In the genomic region with DNA sequence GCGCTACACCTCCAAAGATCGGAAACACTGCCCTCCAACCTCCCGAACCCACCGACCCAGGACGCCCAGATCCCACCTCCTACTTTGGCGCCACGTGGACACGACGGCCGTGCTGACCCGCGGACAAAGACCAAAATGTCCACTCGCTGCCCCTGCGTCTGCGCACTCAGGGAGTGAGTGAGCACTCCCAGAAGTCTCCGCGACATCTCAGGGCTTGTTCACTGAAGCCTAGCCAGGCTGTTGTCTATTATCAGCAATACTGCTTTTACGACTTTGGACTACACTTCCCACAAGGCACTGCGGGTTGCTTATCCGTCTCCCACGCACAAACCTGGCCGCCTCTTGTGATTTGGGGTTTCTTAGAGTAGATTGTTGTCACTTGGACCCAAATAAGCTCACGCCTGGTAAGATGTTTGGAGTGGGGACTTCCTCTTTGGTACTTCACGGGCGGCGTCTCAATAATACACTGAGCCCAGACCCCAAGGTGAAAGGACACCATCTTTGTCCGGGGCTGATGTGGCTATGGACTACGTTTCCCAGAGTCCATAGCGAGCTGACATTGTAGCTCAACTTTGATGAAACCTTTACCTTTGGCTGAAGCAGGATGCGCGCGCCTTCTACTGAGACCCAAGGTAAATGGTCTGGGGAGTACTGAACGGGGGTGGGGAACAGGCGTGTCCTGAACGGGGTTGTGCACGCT, we compare ENCODE assay signal across 8 mouse cellular contexts. TPM values are rescaled to one million over a fixed set of nuclear protein-coding genes. Genes with fewer than 3 reads are reported as not detected.
A peak's percentile ranks its signal among the peaks of the same experiment; 100 is the strongest.
DNase-seq lines count a peak whose midpoint lies in the region; ATAC-seq and TF ChIP-seq lines count a peak whose summit lies in the region.

Gene Zfp146 (minus strand): TSS at position 168 of the 700 bp plus-strand sequence.

- peak within 1 kb of the TSS; percentile 98 for H3K9ac ChIP-seq in heart, embryonic 11.5 days (ENCODE audit: low read depth, low read length)
- peak within 1 kb of the TSS; percentile 91 for H3K9ac ChIP-seq in kidney, embryonic 16.5 days (replicated peaks; ENCODE audit: low read length)
- peak within 1 kb of the TSS; percentile 92 for H3K9ac ChIP-seq in liver, adult 2 months (ENCODE audit: low read depth, low read length)

- no peaks in the 10 kb centered on the region for H3K27me3 ChIP-seq in erythroblast, embryonic 14.5 days (ENCODE audit: control insufficient read depth)
- no peaks in the 10 kb centered on the region for H3K27me3 ChIP-seq in heart, embryonic 11.5 days (ENCODE audit: control insufficient read depth, insufficient read depth, low read length)
- no peaks in the 10 kb centered on the region for H3K27me3 ChIP-seq in kidney, embryonic 16.5 days (ENCODE audit: insufficient read depth, low read length)
- H3K27me3 ChIP-seq in liver, adult 2 months (ENCODE audit: control insufficient read depth, insufficient read depth, low read length): no peaks in the 10 kb centered on the region
- no peaks in the 10 kb centered on the region for H3K27me3 ChIP-seq in myocyte (ENCODE audit: control insufficient read depth, insufficient read depth, insufficient read length)
- no peaks in the 10 kb centered on the region for H3K27me3 ChIP-seq in splenic B cell, adult 2 months (ENCODE audit: control insufficient read depth, insufficient read depth, low read length, poor library complexity, severe bottlenecking)

- peak within 1 kb of the TSS; percentile 80 for H3K4me2 ChIP-seq in heart, embryonic 11.5 days
- peak within 1 kb of the TSS; percentile 68 for H3K4me2 ChIP-seq in kidney, embryonic 16.5 days (replicated peaks; ENCODE audit: low read depth, low read length)
- peak within 1 kb of the TSS; percentile 96 for H3K4me2 ChIP-seq in myocyte (ENCODE audit: low read depth)

- peak; percentile 67; the same call in 1 of the 2 replicates for TF ChIP-seq POLR2A in brain, embryonic 14.5 days (IDR thresholded peaks at IDR 0.05; ENCODE audit: borderline replicate concordance, extremely low read depth, insufficient read depth, insufficient read length, poor library complexity, severe bottlenecking)
- peak; percentile 72 for TF ChIP-seq POLR2A in liver, adult 2 months (IDR thresholded peaks at IDR 0.05; ENCODE audit: extremely low read depth, insufficient read depth, low read length)
- peak; percentile 99 for TF ChIP-seq POLR2A in myocyte (IDR thresholded peaks at IDR 0.05; ENCODE audit: insufficient read length, low read depth)

- peaks cover 27% of the 10 kb centered on the region for H3K36me3 ChIP-seq in erythroblast, embryonic 14.5 days (ENCODE audit: control insufficient read depth)
- peaks cover 15% of the 10 kb centered on the region for H3K36me3 ChIP-seq in heart, embryonic 11.5 days (ENCODE audit: control insufficient read depth, insufficient read depth, low read length)
- H3K36me3 ChIP-seq in kidney, embryonic 16.5 days (ENCODE audit: insufficient read depth, low read length): peaks cover 35% of the 10 kb centered on the region
- H3K36me3 ChIP-seq in liver, adult 2 months (ENCODE audit: control insufficient read depth, insufficient read depth, low read length): peaks cover 3% of the 10 kb centered on the region
- H3K36me3 ChIP-seq in myocyte (ENCODE audit: control insufficient read depth, insufficient read depth): peaks cover 8% of the 10 kb centered on the region
- no peaks in the 10 kb centered on the region for H3K36me3 ChIP-seq in splenic B cell, adult 2 months (ENCODE audit: control insufficient read depth, insufficient read depth, low read length, poor library complexity, severe bottlenecking)

- peak within 1 kb of the TSS; percentile 70 for H3ac ChIP-seq in myocyte (ENCODE audit: control insufficient read depth, insufficient read length)

- under 1% methylated on average over 36 of the region's 36 CpGs for WGBS in heart, embryonic 11.5 days (ENCODE audit: insufficient replicate concordance)
- WGBS in kidney, embryonic 16.5 days: under 1% methylated on average over 36 of the region's 36 CpGs
- WGBS in liver, adult 2 months: under 1% methylated on average over 36 of the region's 36 CpGs

- peak within 1 kb of the TSS; percentile 86 for H3K27ac ChIP-seq in heart, embryonic 11.5 days (ENCODE audit: low read depth, low read length)
- H3K27ac ChIP-seq in kidney, embryonic 16.5 days (ENCODE audit: low read length): peak within 1 kb of the TSS; percentile 89
- peak within 1 kb of the TSS; percentile 96 for H3K27ac ChIP-seq in liver, adult 2 months (replicated peaks; ENCODE audit: insufficient read depth, low read depth, low read length)

- no peak for TF ChIP-seq CTCF in brain, embryonic 14.5 days (IDR thresholded peaks at IDR 0.05; ENCODE audit: borderline replicate concordance, extremely low read depth, insufficient read depth, insufficient read length)
- TF ChIP-seq CTCF in liver, adult 2 months (IDR thresholded peaks at IDR 0.05; ENCODE audit: low read depth, low read length): no peak

- peak within 1 kb of the TSS; percentile 87 for H3K4me3 ChIP-seq in erythroblast, embryonic 14.5 days (replicated peaks)
- peak within 1 kb of the TSS; percentile 74 for H3K4me3 ChIP-seq in heart, embryonic 11.5 days (ENCODE audit: low read depth, low read length)
- H3K4me3 ChIP-seq in kidney, embryonic 16.5 days (ENCODE audit: low read length): peak within 1 kb of the TSS; percentile 75
- peak within 1 kb of the TSS; percentile 94 for H3K4me3 ChIP-seq in liver, adult 2 months (ENCODE audit: insufficient read depth, low read depth, low read length)
- peak within 1 kb of the TSS; percentile 72 for H3K4me3 ChIP-seq in myocyte

- H3K79me2 ChIP-seq in liver, adult 2 months (ENCODE audit: control insufficient read depth, insufficient read depth, low read length): peaks cover 23% of the 10 kb centered on the region; the same call in 1 of the 2 replicates
- H3K79me2 ChIP-seq in myocyte (ENCODE audit: control insufficient read depth, insufficient read depth): peaks cover 47% of the 10 kb centered on the region

- H3K4me1 ChIP-seq in erythroblast, embryonic 14.5 days (ENCODE audit: control insufficient read depth): peaks cover 28% of the 10 kb centered on the region
- H3K4me1 ChIP-seq in heart, embryonic 11.5 days (ENCODE audit: control insufficient read depth, insufficient read depth, low read length): peaks cover 9% of the 10 kb centered on the region
- H3K4me1 ChIP-seq in kidney, embryonic 16.5 days (ENCODE audit: insufficient read depth, low read length): peaks cover 19% of the 10 kb centered on the region; the same call in 1 of the 2 replicates
- H3K4me1 ChIP-seq in liver, adult 2 months (ENCODE audit: control insufficient read depth, insufficient read depth, low read length): peaks cover 3% of the 10 kb centered on the region

- peak; percentile 96 for ATAC-seq in heart, embryonic 11.5 days (replicated peaks; ENCODE audit: insufficient number of reproducible peaks, low FRiP score, low TSS enrichment)
- peak; percentile 98 for ATAC-seq in kidney, embryonic 16.5 days (ENCODE audit: low FRiP score, low TSS enrichment)

- H3K9me3 ChIP-seq in erythroblast, embryonic 14.5 days (ENCODE audit: control insufficient read depth, low read length): peaks cover 6% of the 10 kb centered on the region
- H3K9me3 ChIP-seq in heart, embryonic 11.5 days (replicated peaks; ENCODE audit: control insufficient read depth, low read length): 0 out of 2 replicates have a peak, but pooled peaks cover 2% of the 10 kb centered on the region
- peaks cover 28% of the 10 kb centered on the region for H3K9me3 ChIP-seq in kidney, embryonic 16.5 days (ENCODE audit: low read length)

- peak; percentile 91 to 92 for DNase-seq in B cell, adult 2 months
- DNase-seq in brain, embryonic 14.5 days (ENCODE audit: low read depth): peak; percentile 99
- peak; percentile 98 for DNase-seq in liver, adult 2 months (ENCODE audit: extremely low read depth, low read depth, low spot score)
- DNase-seq in splenic B cell, adult 2 months (ENCODE audit: low read depth, low spot score): peak; percentile 93

TF ChIP-seq in myocyte, 11 proteins besides CTCF, POLR2A, EP300 and RAD21:
- TF ChIP-seq USF1 (IDR thresholded peaks at IDR 0.05; ENCODE audit: low read depth) (peak; percentile 46), TCF3 (IDR thresholded peaks at IDR 0.05; ENCODE audit: insufficient read length, low read depth) (no peak), MYOD1 (IDR thresholded peaks at IDR 0.05; ENCODE audit: control insufficient read depth in 1 of 3, insufficient read length in 2 of 3, low read depth in 2 of 3) (no peak), E2F4 (IDR thresholded peaks at IDR 0.05; ENCODE audit: insufficient read depth) (no peak), MAX (IDR thresholded peaks at IDR 0.05; ENCODE audit: low read depth) (peak; percentile 78), REST (IDR thresholded peaks at IDR 0.05; ENCODE audit: insufficient read depth, insufficient read length) (peak; percentile 13), MYOG (IDR thresholded peaks at IDR 0.05; ENCODE audit: control insufficient read depth in 1 of 3, insufficient read depth in 1 of 3, insufficient read length in 2 of 3, low read depth in 2 of 3) (no peak), CEBPB (IDR thresholded peaks at IDR 0.05; ENCODE audit: insufficient read depth, poor library complexity, severe bottlenecking) (no peak), SRF (IDR thresholded peaks at IDR 0.05; ENCODE audit: control insufficient read depth, insufficient read length, low read depth) (peak; percentile 37), TCF12 (IDR thresholded peaks at IDR 0.05; ENCODE audit: insufficient read depth, poor library complexity, severe bottlenecking) (no peak), POLR2AphosphoS2 (IDR thresholded peaks at IDR 0.05; ENCODE audit: insufficient read length, low read depth) (peak; percentile 98)
TF ChIP-seq in myocyte: peak in this region for 5.

RNA-seq across cellular contexts. Expression of gene Zfp146, which starts in this region (rescaled TPM):
- polyA plus RNA-seq in brain, embryonic 14.5 days (2012; rRNA removed): 73.1 and 78.5 TPM in 2 replicates
- 0.14 and 0.46 TPM in 2 replicates for polyA plus RNA-seq in erythroblast, embryonic 14.5 days (2012)
- polyA plus RNA-seq in heart, embryonic 11.5 days (2014; fragmentation: Nextera tagmentation; extraction: Ambion mirVana): 6.6 and 10.4 TPM in 2 replicates
- polyA plus RNA-seq in kidney, embryonic 16.5 days (2015; fragmentation: Nextera tagmentation; extraction: Ambion mirVana): 12.6 and 15.6 TPM in 2 replicates
- 16.3 and 20.8 TPM in 2 replicates for total RNA-seq in liver, adult 2 months (2014; rRNA removed)
- polyA plus RNA-seq in liver, adult 2 months (2012; rRNA removed): 5.1 and 6.9 TPM in 2 replicates
- 13.2 TPM for polyA plus RNA-seq in myocyte (2012; fragmentation: generic; extraction: Trizol)

Comparison
In these comparisons a context has a peak if more than half of its experiments do, and no peak if none do; other contexts are left out.
1. Peak in every context shown above with its lines: DNase-seq, ATAC-seq, H3K4me3 ChIP-seq and H3K27ac ChIP-seq.